Mouse (Mus musculus) mesoderm, embryonic 11.5 days (tissue): ENCODE data around the gene Iqcf4.

ENCODE experiments used
- DNase-seq: peaks from one replicate; pipeline ENCODE4 v3.0.0-alpha.2; 2012; ENCODE audit warnings: low read depth, low spot score

The Iqcf4 gene

GRCm38 (mm10) chr9:106519433-106519832 lies 51.4 kb downstream of the Iqcf4 start:
- DNase-seq: no peak
